Mouse (Mus musculus) embryonic fibroblast, embryonic 13.5 days (primary cell): ENCODE data around the gene Acbd4.

Source experiments
- CTCF ChIP-seq: IDR thresholded peaks from 2 replicates; pipeline ENCODE4 v1.5.1; 2011; ENCODE audit warnings: mild to moderate bottlenecking, control low read depth, low read length, moderate library complexity, borderline replicate concordance; ENCODE audit not compliant: insufficient read depth
- POLR2A ChIP-seq: IDR thresholded peaks from 2 replicates; pipeline ENCODE4 v1.6.1; 2011; ENCODE audit warnings: low read depth, mild to moderate bottlenecking, control low read depth, low read length, moderate library complexity

GRCm38 (mm10) chr11:103160738-103161137 lies 59.3 kb downstream of the Acbd4 start:
- TF ChIP-seq CTCF (no peak), POLR2A (no peak)
